Mouse (Mus musculus) lung, adult 2 months (tissue): Measurements from ENCODE around the gene Wfikkn1. TPM values are rescaled to one million over a fixed set of nuclear protein-coding genes. Genes with fewer than 3 reads are reported as not detected.

ENCODE experiments used
- DNase-seq: peaks from one replicate; pipeline ENCODE4 v3.0.0; 2022
- H3K4me1 ChIP-seq: fragments of 200-500 bp; 2 replicates; pipeline ENCODE4 v1.6.1; 2011; ENCODE audit warnings: low read length; ENCODE audit not compliant: control insufficient read depth, insufficient read depth
- H3K4me3 ChIP-seq: fragments of 200-500 bp; replicated peaks from 2 replicates; pipeline ENCODE3; 2011; ENCODE audit warnings: low read depth, mild to moderate bottlenecking, control low read depth, low read length; ENCODE audit errors: extremely low read depth
- CTCF ChIP-seq: fragments of 200-500 bp; IDR thresholded peaks from 2 replicates; pipeline ENCODE4 v1.5.1; 2011; ENCODE audit warnings: mild to moderate bottlenecking, low read length, control low read depth; ENCODE audit not compliant: insufficient read depth
- POLR2A ChIP-seq: fragments of 200-500 bp; IDR thresholded peaks from 2 replicates; pipeline ENCODE4 v1.6.1; 2011; ENCODE audit warnings: low read depth, mild to moderate bottlenecking, control low read depth, low read length, borderline replicate concordance; ENCODE audit errors: extremely low read depth
- WGBS: fragments of 180-500 bp; shearing (Covaris S2); methylation state at CpG from one replicate; pipeline ENCODE4 v1.1.7; 2018; 5-methylcytosine and 5-hydroxymethylcytosine counted together
- polyA plus RNA-seq: library from polyadenylated mRNA; depleted of rRNA; stranded (reverse); fragments of >200 nt; gene quantifications from 2 replicates; pipeline ENCODE4 v1.2.3, GENCODE M21; 2012

The Wfikkn1 gene
- polyA plus RNA-seq, 1 experiment: 1.4 TPM

- no peak for DNase-seq
- TF ChIP-seq CTCF: no peak
- no peak for TF ChIP-seq POLR2A
Measured at GRCm38 (mm10) chr17:25887467-25887866, 6.8 kb upstream of the Wfikkn1 start.

GRCm38 (mm10) chr17:25886806-25887205 is 6.1 kb upstream of the Wfikkn1 start:
- Histone ChIP-seq H3K4me1 (peaks cover 4% of the 10 kb centered on the region; the same call in 1 of the 2 replicates), H3K4me3 (no peak overlapping the region)
- TF ChIP-seq CTCF: no peak
- TF ChIP-seq POLR2A: no peak
- no peak for DNase-seq

More at GRCm38 (mm10) chr17:25887467-25887866, 6.8 kb upstream of the Wfikkn1 start:
- Histone ChIP-seq H3K4me1 (peaks cover 4% of the 10 kb centered on the region; the same call in 1 of the 2 replicates), H3K4me3 (no peak overlapping the region)
- 50% methylated on average over 10 of the region's 10 CpGs for WGBS

DNA sequence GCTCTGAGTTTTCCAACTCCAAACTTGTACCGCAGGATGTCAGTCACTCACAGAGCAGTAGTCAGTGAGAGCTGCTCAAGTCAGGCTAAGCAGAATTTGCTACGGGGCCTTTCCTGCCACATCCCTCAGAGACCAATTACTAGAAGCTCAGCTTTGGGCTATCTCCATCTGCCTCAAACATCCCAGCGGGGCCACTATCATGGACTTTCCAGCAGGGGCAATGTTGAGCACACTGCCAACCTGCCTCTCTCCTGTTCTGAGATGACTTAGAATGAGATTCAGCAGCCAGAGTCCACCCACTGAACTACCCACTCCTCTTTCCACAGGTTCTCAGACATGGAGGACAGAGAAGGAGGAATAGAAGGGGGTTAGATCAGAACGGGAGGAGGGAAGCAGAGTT is 5.0 kb upstream of the Wfikkn1 start:
- no peak for DNase-seq
- TF ChIP-seq POLR2A: no peak
- TF ChIP-seq CTCF: peak; percentile 32; the same call in 1 of the 2 replicates
- no peak overlapping the region for H3K4me3 ChIP-seq
- WGBS: 66% methylated on average over 4 of the region's 4 CpGs
- H3K4me1 ChIP-seq: peaks cover 4% of the 10 kb centered on the region; the same call in 1 of the 2 replicates

DNA sequence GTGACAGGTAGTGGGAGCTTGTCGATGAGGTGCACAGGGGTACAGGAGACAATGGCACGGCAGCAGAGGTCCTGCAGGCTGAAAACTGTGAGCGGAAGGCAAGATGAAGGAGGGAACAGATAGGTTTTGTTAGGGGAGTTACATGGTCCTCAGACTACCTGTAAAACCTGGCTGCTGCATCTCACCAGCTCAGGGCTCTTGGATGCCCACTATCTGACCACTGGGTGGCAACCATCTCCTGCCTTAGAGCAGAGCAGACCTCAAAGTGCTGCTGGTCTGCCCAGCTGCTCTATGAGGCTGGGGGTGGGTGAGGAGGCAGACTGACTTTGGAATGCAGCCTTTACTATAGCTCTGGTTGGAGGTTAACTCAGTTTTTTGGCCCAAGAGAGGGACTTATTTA is 3.2 kb upstream of the Wfikkn1 start:
- Histone ChIP-seq H3K4me1 (peaks cover 4% of the 10 kb centered on the region; the same call in 1 of the 2 replicates), H3K4me3 (no peak overlapping the region)
- 90% methylated on average over 3 of the region's 3 CpGs for WGBS
- no peak for DNase-seq
- TF ChIP-seq CTCF: no peak
- no peak for TF ChIP-seq POLR2A

- DNase-seq: no peak
- TF ChIP-seq CTCF: no peak
- no peak for TF ChIP-seq POLR2A
- Histone ChIP-seq H3K4me1 (peaks cover 4% of the 10 kb centered on the region; the same call in 1 of the 2 replicates), H3K4me3 (no peak overlapping the region)
- 89% methylated on average over 8 of the region's 8 CpGs for WGBS
Measured at GRCm38 (mm10) chr17:25883268-25883667, 2.6 kb upstream of the Wfikkn1 start.

DNA sequence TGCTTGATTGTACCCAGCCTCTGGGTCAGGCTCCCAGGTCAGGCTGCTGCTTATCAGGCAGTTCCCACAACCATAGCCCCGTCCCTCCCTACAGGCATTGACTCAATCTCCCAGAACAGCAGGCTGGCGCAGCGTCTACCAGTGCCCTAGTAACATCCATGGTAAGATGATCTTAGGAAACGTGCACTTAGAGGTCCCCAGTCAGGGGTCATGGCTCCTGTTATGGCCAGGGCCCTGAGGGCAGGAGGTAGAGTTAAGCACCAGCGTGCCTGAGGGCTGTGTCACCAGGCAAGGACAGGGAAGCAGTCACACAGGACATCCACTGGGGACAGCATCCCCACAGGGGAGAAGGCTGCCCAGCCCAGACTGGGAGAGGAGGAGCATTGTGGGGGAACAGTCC is 1.6 kb upstream of the Wfikkn1 start:
- Histone ChIP-seq H3K4me1 (0 out of 2 replicates have a peak, but pooled peaks cover 1% of the 10 kb centered on the region), H3K4me3 (no peak overlapping the region)
- 58% methylated on average over 5 of the region's 5 CpGs for WGBS
- TF ChIP-seq CTCF: no peak
- 0 out of 2 replicates have a peak, but pooled peaks have one; percentile 2 for TF ChIP-seq POLR2A
- no peak for DNase-seq

- no peak overlapping the region for H3K4me3 ChIP-seq
- H3K4me1 ChIP-seq: no peaks in the 10 kb centered on the region
- 67% methylated on average over 4 of the region's 4 CpGs for WGBS
- no peak for DNase-seq
- TF ChIP-seq CTCF: no peak
- no peak for TF ChIP-seq POLR2A
Measured at GRCm38 (mm10) chr17:25881691-25882090, 1.0 kb upstream of the Wfikkn1 start.

DNA sequence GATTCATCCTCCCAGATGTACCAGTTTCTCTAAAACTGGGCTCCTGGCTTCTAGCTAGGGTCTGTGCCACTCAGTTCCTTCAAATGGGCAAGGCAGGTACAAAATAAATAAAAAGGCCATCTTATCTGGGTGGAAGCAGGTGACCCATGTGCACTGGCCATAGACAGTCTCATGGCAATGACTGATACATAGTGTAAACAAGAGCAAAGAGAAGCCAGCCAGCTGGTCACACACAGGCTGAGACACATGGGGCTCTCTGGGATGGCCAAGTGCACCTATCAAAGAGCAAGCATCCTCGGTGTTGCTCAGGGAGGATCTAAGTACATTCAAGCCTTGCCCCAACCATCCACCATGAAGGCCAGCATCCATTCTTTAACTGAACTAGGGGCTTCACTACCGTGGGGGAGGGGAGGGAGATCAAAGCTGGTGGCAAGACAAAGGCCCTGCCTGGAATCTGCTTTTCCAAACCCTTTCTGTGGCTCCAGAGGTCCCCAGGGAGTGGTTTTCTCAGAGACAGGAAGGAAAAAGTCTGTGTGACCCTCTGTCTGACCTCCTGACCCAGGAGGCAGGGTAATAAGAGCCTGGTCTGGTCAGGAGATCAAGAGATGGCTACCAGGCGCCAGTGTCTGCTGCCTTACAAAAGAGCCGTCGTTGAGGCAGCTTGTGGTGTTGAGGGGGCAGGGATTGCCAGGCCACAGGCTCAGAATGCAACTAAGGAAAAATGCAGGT is 419 bp upstream of the Wfikkn1 start:
- no peak for TF ChIP-seq POLR2A
- no peak for TF ChIP-seq CTCF
- H3K4me3 ChIP-seq: no peak overlapping the region
- H3K4me1 ChIP-seq: no peaks in the 10 kb centered on the region; the same call in none of the 2 replicates
- 25% methylated on average over 5 of the region's 5 CpGs for WGBS
- no peak for DNase-seq

GRCm38 (mm10) chr17:25879750-25880149 is 908 bp downstream of the Wfikkn1 start:
- 77% methylated on average over 8 of the region's 8 CpGs for WGBS
- H3K4me3 ChIP-seq: no peak overlapping the region
- DNase-seq: no peak
- no peak for TF ChIP-seq POLR2A
- TF ChIP-seq CTCF: no peak
- H3K4me1 ChIP-seq: peaks cover 3% of the 10 kb centered on the region

DNA sequence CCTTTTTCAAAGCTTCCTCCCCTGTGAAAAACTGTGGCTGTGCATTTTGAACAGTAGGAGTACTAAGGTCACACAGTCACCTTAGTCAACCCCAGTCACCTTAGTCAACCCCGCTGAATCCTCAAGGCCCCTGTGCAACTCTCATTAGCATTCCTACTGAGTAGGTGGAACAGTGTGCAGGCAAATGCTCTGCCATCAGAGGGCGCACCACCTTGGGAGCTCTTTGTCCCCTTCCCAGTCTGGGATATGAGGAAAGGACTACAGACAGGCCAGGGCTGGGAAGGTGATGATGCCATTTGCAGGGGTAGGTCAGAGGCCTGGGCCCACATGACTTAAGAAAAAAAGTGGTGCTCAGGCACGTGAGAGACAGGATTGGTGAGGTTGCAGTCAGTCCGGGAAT is 1.4 kb downstream of the Wfikkn1 start:
- DNase-seq: no peak
- TF ChIP-seq POLR2A: no peak
- peak; percentile 57 for TF ChIP-seq CTCF
- Histone ChIP-seq H3K4me3 (no peak overlapping the region), H3K4me1 (peaks cover 3% of the 10 kb centered on the region)
- WGBS: 75% methylated on average over 4 of the region's 4 CpGs
